Mouse (Mus musculus): ENCODE data around the gene Dcst2.

DNA sequence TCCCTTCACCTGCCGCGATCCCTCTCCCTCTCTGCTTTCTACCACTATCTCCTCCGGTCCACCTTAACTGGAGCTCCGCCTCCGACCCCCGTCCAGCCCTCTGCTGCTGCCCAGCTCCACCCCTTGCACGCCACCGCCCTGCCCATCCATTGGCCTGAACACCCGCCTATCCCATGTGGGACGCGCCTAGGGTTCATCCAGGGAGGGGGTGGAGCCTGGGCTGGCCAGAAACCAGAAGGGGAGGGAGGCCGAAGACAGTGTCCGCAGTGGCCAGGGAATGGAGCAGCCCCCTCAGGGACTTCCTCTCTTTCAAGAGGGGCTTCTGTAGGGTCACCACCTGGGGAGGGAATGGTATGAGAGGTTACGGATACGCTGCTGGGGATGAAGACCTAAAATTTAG lies 31.8 kb downstream of the Dcst2 start:
- TF ChIP-seq POLR2A (IDR thresholded peaks at IDR 0.05; ENCODE audit: low read depth, low read length) = no peak; the same call in 1 of the 2 replicates
- no peak for TF ChIP-seq CTCF (IDR thresholded peaks at IDR 0.05; ENCODE audit: extremely low read depth, insufficient read depth, insufficient read length, insufficient replicate concordance)
